Mouse (Mus musculus) heart, embryonic 12.5 days (tissue): Measurements from ENCODE around the gene Tnrc6c. TPM values are rescaled to one million over a fixed set of nuclear protein-coding genes. Genes with fewer than 3 reads are reported as not detected.

ENCODE experiments used
- ATAC-seq: fragments of 200-750 bp; cut with Nextera tagmentation; 2 replicates; pipeline ENCODE4 v1.8.0; 2017; ENCODE audit warnings: moderate TSS enrichment, moderate library complexity; ENCODE audit not compliant: insufficient number of reproducible peaks, low FRiP score
- H3K27ac ChIP-seq: fragments of 300-500 bp; sonication (generic); 2 replicates; pipeline ENCODE4 v1.5.1; 2016; ENCODE audit warnings: mild to moderate bottlenecking, moderate library complexity; ENCODE audit not compliant: poor library complexity, severe bottlenecking
- H3K27me3 ChIP-seq: fragments of 300-500 bp; sonication (generic); replicated peaks from 2 replicates; pipeline ENCODE4 v1.6.1; 2016; ENCODE audit warnings: mild to moderate bottlenecking, moderate library complexity
- H3K36me3 ChIP-seq: fragments of 300-500 bp; sonication (generic); 2 replicates; pipeline ENCODE4 v1.6.1; 2016; ENCODE audit warnings: mild to moderate bottlenecking, moderate library complexity
- H3K4me1 ChIP-seq: fragments of 300-500 bp; sonication (generic); replicated peaks from 2 replicates; pipeline ENCODE4 v1.6.1; 2016; ENCODE audit warnings: mild to moderate bottlenecking
- H3K4me2 ChIP-seq: fragments of 300-500 bp; sonication (generic); 2 replicates; pipeline ENCODE4 v1.6.1; 2016; ENCODE audit warnings: mild to moderate bottlenecking, moderate library complexity
- H3K4me3 ChIP-seq: fragments of 300-500 bp; sonication (generic); 2 replicates; pipeline ENCODE4 v1.5.1; 2016; ENCODE audit warnings: mild to moderate bottlenecking
- H3K9ac ChIP-seq: fragments of 300-500 bp; sonication (generic); 2 replicates; pipeline ENCODE4 v1.6.1; 2016; ENCODE audit warnings: mild to moderate bottlenecking, moderate library complexity
- H3K9me3 ChIP-seq: fragments of 300-500 bp; sonication (generic); replicated peaks from 2 replicates; pipeline ENCODE4 v1.6.1; 2016; ENCODE audit warnings: mild to moderate bottlenecking, moderate library complexity
- WGBS: fragments of 180-500 bp; shearing (Covaris S2); methylation state at CpG from one replicate; pipeline ENCODE4 v1.1.7; 2016; 5-methylcytosine and 5-hydroxymethylcytosine counted together
- polyA plus RNA-seq: library from polyadenylated mRNA; unstranded; fragments of >200 nt; fragmentation: Nextera tagmentation; extraction: Ambion mirVana; gene quantifications from 2 replicates; pipeline ENCODE4 v1.2.1, GENCODE M21; 2016

The Tnrc6c gene
- polyA plus RNA-seq, 1 experiment from 2014 or later, result 8.2 TPM

DNA sequence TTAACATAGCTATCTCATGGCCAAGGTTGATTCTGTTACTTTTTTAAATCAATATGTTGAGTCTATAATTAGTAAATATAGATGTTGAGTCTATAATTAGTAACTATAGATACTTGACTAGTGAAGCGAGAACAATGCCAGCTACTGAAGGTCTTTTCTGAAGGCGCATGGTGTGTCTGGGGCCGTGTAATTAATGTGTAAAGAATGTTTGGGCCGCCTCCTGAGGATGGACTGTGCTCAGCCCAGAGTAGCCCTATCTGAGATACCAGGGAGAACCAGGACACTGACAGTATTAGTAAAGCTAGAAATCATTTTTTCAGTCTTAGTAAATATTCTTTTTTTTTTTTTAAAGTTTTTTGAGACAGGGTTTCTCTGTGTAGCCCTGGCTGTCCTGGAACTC lies 46.8 kb downstream of the Tnrc6c start:
- no peak overlapping the region for H3K4me3 ChIP-seq
- H3K9ac ChIP-seq, result no peak overlapping the region
- ATAC-seq, result no peak
- no peak overlapping the region for H3K4me2 ChIP-seq
- no peaks in the 10 kb centered on the region; the same call in 1 of the 2 replicates for H3K9me3 ChIP-seq
- H3K36me3 ChIP-seq, result peaks cover 21% of the 10 kb centered on the region
- 55% methylated on average over 4 of the region's 4 CpGs for WGBS
- H3K4me1 ChIP-seq, result peaks cover 29% of the 10 kb centered on the region
- no peak overlapping the region for H3K27ac ChIP-seq
- no peaks in the 10 kb centered on the region for H3K27me3 ChIP-seq

DNA sequence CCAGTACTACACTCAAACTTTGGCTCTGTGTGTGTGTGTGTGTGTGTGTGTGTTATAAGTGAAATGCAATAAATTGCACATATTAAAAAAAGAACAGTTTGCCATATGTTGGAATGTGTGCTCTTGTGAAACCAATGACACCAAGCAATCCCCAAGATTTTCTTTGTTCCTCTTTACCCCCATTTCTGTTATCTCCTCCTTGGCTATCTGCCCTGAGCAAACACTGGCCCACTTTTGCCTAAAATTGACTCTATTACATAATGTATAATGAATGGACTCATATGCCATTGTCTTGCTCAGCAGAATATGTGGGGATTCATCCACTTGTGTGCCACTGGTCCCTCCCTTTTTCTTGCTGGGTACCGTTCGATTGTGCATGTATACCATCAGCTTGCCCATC lies 52.2 kb downstream of the Tnrc6c start:
- no peak for ATAC-seq
- Histone ChIP-seq H3K4me2 (no peak overlapping the region), H3K4me3 (no peak overlapping the region), H3K27ac (no peak overlapping the region), H3K4me1 (peaks cover 48% of the 10 kb centered on the region), H3K36me3 (peaks cover 21% of the 10 kb centered on the region), H3K27me3 (no peaks in the 10 kb centered on the region), H3K9me3 (no peaks in the 10 kb centered on the region; the same call in 1 of the 2 replicates), H3K9ac (no peak overlapping the region)
- 95% methylated on average over 2 of the region's 2 CpGs for whole genome bisulfite sequencing

DNA sequence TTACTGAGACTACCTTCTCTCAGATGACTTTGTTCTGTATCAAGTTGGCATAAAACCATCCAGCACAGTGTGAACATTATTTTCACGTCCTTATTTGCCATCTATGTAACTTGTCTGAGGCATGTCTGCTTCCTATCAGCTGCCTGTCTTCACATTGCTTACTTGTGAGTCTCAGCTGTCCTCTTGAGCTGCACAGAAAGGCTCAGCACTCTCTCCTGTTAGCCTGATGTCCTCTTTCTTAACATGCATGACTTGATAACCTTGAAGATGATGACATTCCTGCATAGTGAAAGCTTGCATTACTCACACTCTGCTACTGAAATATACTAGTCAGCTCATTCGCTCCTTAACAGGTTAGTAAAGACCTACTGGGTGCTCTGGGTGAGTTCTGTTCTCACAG lies 53.1 kb downstream of the Tnrc6c start:
- Histone ChIP-seq H3K4me1 (peaks cover 49% of the 10 kb centered on the region), H3K27ac (peak overlapping the region; percentile 84), H3K4me3 (no peak overlapping the region), H3K4me2 (0 out of 2 replicates have a peak overlapping the region, but pooled peaks have one; percentile 15), H3K9me3 (no peaks in the 10 kb centered on the region; the same call in 1 of the 2 replicates), H3K36me3 (peaks cover 21% of the 10 kb centered on the region), H3K9ac (no peak overlapping the region), H3K27me3 (no peaks in the 10 kb centered on the region)
- 20% methylated on average over 2 of the region's 2 CpGs for WGBS
- no peak for ATAC-seq

DNA sequence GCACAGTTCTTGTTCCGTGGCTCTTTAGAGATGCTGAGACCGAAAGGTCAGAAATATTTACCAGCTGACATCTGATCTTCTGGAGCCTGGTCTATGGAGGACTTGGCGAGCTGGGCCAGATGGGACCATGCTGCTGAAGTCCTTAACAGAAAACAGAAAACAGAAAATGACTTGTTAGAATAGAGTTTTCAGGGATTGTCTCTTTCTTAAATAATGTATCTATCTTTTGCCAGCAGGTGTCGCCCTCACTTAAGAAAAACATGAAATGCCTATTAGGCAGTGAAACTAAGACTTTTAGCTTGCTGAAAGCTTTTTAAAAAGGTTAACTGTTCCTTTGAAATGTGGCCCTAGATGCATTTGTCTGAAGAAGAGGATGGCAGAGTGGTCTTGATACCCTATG lies 55.2 kb downstream of the Tnrc6c start:
- Histone ChIP-seq H3K4me1 (peaks cover 49% of the 10 kb centered on the region), H3K36me3 (peaks cover 18% of the 10 kb centered on the region), H3K9ac (no peak overlapping the region), H3K4me3 (no peak overlapping the region), H3K27me3 (no peaks in the 10 kb centered on the region), H3K4me2 (no peak overlapping the region), H3K27ac (no peak overlapping the region), H3K9me3 (no peaks in the 10 kb centered on the region)
- ATAC-seq, result no peak
- WGBS, result 62% methylated on average over 4 of the region's 4 CpGs

DNA sequence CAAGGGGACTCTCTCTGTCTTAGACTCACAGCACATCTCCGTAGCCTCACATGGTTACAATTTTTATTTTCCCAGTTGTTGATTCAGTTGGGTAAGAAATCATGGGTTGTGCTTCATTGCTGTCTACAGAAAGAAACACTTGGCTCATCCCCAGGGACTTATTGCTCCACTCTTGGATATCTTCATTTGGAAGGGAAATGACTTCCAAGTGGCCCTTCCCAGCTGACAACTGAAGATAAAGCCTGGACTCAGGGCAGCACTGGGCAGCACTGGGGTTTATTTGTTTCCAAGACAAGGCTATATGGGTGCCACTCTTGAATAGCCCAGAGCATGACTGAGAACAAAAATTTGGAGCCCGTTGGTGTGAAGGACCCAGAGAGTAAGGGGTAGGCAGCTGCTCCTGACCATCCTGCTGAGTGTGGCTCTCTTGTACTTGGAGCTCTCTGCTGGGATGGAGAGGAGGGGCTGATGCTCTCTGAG lies 56.8 kb downstream of the Tnrc6c start:
- Histone ChIP-seq H3K9ac (no peak overlapping the region), H3K4me2 (no peak overlapping the region), H3K36me3 (peaks cover 22% of the 10 kb centered on the region), H3K4me3 (no peak overlapping the region), H3K27ac (no peak overlapping the region), H3K4me1 (peaks cover 46% of the 10 kb centered on the region), H3K9me3 (no peaks in the 10 kb centered on the region), H3K27me3 (no peaks in the 10 kb centered on the region)
- 72% methylated on average over 2 of the region's 2 CpGs for whole genome bisulfite sequencing
- no peak for ATAC-seq

DNA sequence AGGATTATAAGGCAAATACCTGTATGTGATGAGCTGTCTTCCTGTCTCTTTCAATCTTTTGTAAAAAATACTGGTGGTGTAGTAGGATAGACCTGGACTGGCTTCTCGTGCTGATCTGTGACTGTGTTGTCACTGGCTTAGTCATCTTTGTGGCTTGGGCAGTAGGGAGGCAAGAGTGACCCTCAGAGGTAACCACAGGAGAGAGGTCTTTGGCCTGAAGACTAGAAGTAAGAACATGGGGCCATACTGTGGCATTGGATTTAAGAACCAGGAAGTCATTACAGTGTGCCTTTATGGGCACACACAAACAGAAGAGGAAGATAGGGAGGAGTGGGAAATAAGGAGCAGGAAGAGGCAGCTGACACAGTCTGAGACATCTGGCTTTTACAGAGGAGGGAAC lies 58.0 kb downstream of the Tnrc6c start:
- no peaks in the 10 kb centered on the region for H3K9me3 ChIP-seq
- no peak overlapping the region for H3K27ac ChIP-seq
- H3K4me3 ChIP-seq, result no peak overlapping the region
- H3K9ac ChIP-seq, result no peak overlapping the region
- peaks cover 27% of the 10 kb centered on the region for H3K36me3 ChIP-seq
- no peaks in the 10 kb centered on the region for H3K27me3 ChIP-seq
- peaks cover 36% of the 10 kb centered on the region for H3K4me1 ChIP-seq
- no peak for ATAC-seq
- no peak overlapping the region for H3K4me2 ChIP-seq
- 82% methylated on average over 1 of the region's 1 CpGs for WGBS

DNA sequence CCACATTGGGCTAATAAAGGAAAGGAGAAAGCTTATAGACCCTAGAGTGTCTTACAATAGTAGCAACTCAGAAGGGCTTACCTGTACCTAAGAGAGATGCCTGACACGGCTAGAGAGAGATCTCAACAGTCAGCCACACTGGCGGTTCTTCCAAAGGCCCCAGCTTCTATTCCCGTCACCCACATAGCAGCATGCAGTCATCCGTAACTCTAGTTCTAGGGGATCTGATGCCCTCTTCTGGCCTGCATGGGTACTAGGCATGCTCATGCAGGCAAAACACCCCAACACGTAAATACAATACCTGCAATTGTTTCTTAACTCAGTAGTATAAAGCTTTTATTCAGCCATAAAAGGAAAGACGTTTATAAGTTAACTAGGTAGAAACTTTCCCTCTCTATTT lies 59.3 kb downstream of the Tnrc6c start:
- H3K4me1 ChIP-seq, result peaks cover 23% of the 10 kb centered on the region
- no peak overlapping the region for H3K9ac ChIP-seq
- no peak overlapping the region for H3K4me3 ChIP-seq
- 94% methylated on average over 6 of the region's 6 CpGs for WGBS
- H3K36me3 ChIP-seq, result peaks cover 37% of the 10 kb centered on the region
- no peak overlapping the region for H3K27ac ChIP-seq
- no peaks in the 10 kb centered on the region for H3K27me3 ChIP-seq
- H3K9me3 ChIP-seq, result no peaks in the 10 kb centered on the region
- H3K4me2 ChIP-seq, result no peak overlapping the region
- no peak for ATAC-seq

DNA sequence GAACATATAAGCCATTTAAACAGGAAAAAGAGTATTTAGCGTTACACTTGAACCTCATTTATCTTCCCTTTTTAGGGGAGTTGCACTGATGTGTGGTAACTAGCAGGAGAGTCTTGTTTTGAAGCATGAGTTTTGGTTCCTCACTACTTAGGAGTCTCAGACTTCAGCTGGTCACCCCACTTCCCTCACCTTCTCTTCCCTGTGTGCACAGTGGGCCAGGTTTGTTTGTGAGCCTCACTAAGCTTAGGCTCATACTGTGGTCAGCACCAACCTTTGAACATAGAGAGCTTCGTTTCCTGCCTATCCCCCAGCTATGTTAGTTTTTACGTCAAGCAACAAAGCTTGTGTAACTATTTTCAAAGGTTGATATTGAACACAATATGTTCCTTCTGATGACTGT lies 64.7 kb downstream of the Tnrc6c start:
- ATAC-seq, result no peak
- H3K27me3 ChIP-seq, result no peaks in the 10 kb centered on the region
- no peak overlapping the region for H3K4me3 ChIP-seq
- H3K4me2 ChIP-seq, result no peak overlapping the region
- H3K4me1 ChIP-seq, result peaks cover 1% of the 10 kb centered on the region
- whole genome bisulfite sequencing, result 87% methylated on average over 3 of the region's 3 CpGs
- no peak overlapping the region for H3K9ac ChIP-seq
- peaks cover 73% of the 10 kb centered on the region for H3K36me3 ChIP-seq
- no peaks in the 10 kb centered on the region for H3K9me3 ChIP-seq
- H3K27ac ChIP-seq, result no peak overlapping the region

DNA sequence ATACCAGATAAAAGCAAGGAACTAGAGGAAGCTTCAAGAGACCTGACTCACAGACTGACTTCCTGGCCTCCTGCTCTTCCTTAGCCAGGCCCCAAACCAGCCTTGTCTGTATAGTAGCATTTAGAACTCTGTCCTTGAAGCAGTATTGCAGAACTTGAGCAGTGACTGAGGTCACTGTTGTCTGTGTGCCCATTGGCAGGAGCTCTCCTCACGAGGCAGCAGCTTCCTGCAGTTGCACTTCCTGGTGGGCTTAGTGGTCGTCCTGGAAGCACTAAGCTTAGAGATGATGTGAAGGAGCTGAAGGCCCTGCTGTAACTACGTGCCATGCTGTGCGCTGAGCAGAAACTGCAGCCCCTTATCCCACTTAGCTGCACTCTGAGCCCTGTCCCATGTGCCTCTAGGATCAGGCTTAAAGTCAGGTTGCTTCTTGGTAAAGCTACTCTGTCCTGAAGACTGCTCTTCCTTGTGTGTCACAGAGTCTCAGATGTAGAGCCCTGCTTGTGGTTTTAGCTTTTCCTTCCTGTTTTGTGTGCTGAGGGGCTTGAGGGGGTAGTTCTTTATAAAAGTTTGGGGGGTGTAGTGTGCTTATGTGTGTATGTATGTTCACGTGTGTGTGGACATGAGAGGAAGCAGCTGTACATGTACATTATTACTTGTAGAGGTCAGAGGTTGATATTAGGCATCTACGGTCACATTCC lies 70.7 kb downstream of the Tnrc6c start:
- Histone ChIP-seq H3K27ac (no peak overlapping the region), H3K9ac (no peak overlapping the region), H3K27me3 (no peaks in the 10 kb centered on the region), H3K4me1 (peaks cover 23% of the 10 kb centered on the region), H3K36me3 (peaks cover 36% of the 10 kb centered on the region), H3K4me3 (no peak overlapping the region), H3K4me2 (no peak overlapping the region), H3K9me3 (no peaks in the 10 kb centered on the region)
- ATAC-seq, result no peak
- WGBS, result 76% methylated on average over 6 of the region's 6 CpGs

DNA sequence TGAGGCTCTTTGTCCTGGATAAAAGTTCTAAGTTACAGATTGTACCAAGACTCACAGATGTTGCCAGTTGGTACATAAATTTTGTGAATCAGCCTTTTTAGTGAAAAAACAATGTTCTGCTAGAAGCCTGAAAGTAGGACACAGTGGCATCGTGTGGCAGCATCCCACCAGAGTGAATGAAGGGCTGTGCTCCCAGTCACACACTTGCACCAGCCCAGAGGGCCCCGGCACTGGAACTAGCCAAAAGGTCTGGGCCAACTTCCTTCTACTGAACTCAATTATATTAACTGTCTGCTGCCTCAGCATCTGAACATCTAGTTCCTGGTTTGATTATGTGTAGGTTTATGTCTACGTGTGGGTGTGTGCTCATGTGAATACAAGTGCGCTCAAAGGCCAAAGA lies 72.9 kb downstream of the Tnrc6c start:
- WGBS, result 93% methylated on average over 4 of the region's 4 CpGs
- Histone ChIP-seq H3K27ac (no peak overlapping the region), H3K4me2 (no peak overlapping the region), H3K36me3 (peaks cover 18% of the 10 kb centered on the region), H3K4me1 (peaks cover 35% of the 10 kb centered on the region), H3K27me3 (no peaks in the 10 kb centered on the region), H3K4me3 (no peak overlapping the region), H3K9me3 (no peaks in the 10 kb centered on the region), H3K9ac (no peak overlapping the region)
- ATAC-seq, result no peak

DNA sequence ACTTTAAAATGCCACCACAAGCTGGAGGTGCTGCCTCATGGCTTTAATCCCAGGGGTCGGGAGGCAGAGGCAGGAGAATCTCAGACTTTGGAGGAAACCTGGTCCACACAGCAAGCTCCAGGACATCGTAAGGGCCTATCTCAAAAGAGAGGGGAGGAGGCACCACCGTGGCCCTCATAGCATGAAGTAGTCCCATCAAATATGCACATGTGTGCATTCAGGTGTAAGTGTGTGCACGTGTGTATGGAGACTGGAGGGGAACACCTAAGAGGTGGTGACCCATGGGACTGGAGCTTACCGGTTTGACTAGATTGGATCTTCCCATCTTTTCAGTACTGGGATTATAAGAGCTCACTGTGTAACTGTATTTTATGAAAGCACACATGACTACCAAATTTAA lies 74.2 kb downstream of the Tnrc6c start:
- Histone ChIP-seq H3K4me2 (no peak overlapping the region), H3K9ac (no peak overlapping the region), H3K27ac (no peak overlapping the region), H3K4me1 (peaks cover 35% of the 10 kb centered on the region), H3K4me3 (no peak overlapping the region), H3K9me3 (no peaks in the 10 kb centered on the region), H3K27me3 (no peaks in the 10 kb centered on the region), H3K36me3 (peaks cover 15% of the 10 kb centered on the region)
- ATAC-seq, result no peak
- WGBS, result 89% methylated on average over 5 of the region's 5 CpGs

DNA sequence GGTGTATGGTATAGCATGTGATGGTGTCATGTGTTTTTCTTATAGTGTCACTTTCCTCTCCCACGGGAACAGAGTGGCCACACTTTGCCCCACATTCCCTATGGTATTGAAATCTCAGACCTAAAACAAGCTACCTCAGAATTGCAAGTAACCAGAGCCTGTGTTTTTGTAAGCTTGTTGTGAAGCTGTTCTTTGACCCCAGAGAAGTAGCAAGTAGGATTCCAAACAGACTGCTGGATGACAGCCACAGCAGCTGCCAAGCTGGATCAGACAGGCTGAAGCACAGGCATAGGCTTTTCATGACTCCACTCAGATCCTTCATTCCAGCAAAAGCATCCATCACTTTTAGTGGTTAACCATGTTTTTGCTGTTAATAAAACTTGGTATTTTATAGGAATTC lies 74.8 kb downstream of the Tnrc6c start:
- H3K4me3 ChIP-seq, result no peak overlapping the region
- no peak for ATAC-seq
- no peak overlapping the region for H3K4me2 ChIP-seq
- H3K27me3 ChIP-seq, result no peaks in the 10 kb centered on the region
- peaks cover 34% of the 10 kb centered on the region for H3K4me1 ChIP-seq
- peak overlapping the region; percentile 26; the same call in 1 of the 2 replicates for H3K27ac ChIP-seq
- H3K9me3 ChIP-seq, result no peaks in the 10 kb centered on the region
- H3K9ac ChIP-seq, result no peak overlapping the region; the same call in 1 of the 2 replicates
- peaks cover 15% of the 10 kb centered on the region for H3K36me3 ChIP-seq
- WGBS, result 47% methylated on average over 1 of the region's 1 CpGs
